Mouse (Mus musculus) cerebellum, adult (tissue): ENCODE results near the gene Mul1.

Source experiments
- ATAC-seq: cut with Nextera tagmentation; 2 replicates; pipeline ENCODE4 v1.9.2; 2017; ENCODE audit warnings: mild to moderate bottlenecking, moderate library complexity, mixed read lengths; ENCODE audit not compliant: insufficient number of reproducible peaks, low FRiP score, low TSS enrichment

The Mul1 gene

GRCm38 (mm10) chr4:138458735-138459440, 24.4 kb downstream of the Mul1 start:
- no peak for ATAC-seq

- no peak for ATAC-seq
Measured at GRCm38 (mm10) chr4:138459775-138460174, 25.3 kb downstream of the Mul1 start.

- no peak for ATAC-seq
Measured at GRCm38 (mm10) chr4:138460910-138461309, 26.4 kb downstream of the Mul1 start.

- no peak for ATAC-seq
Measured at GRCm38 (mm10) chr4:138461471-138461870, 27.0 kb downstream of the Mul1 start.

- ATAC-seq, result no peak
Measured at GRCm38 (mm10) chr4:138462971-138463831, 28.7 kb downstream of the Mul1 start.

- ATAC-seq, result no peak
Measured at GRCm38 (mm10) chr4:138463832-138464487, 29.5 kb downstream of the Mul1 start.

- ATAC-seq, result 0 out of 2 replicates have a peak, but pooled peaks have one; percentile 34
Measured at GRCm38 (mm10) chr4:138464667-138465353, 30.3 kb downstream of the Mul1 start.

- ATAC-seq, result no peak
Measured at GRCm38 (mm10) chr4:138465446-138465845, 31.0 kb downstream of the Mul1 start.

- no peak for ATAC-seq
Measured at GRCm38 (mm10) chr4:138466690-138467089, 32.2 kb downstream of the Mul1 start.

GRCm38 (mm10) chr4:138467451-138467850, 33.0 kb downstream of the Mul1 start:
- ATAC-seq, result no peak

- no peak for ATAC-seq
Measured at GRCm38 (mm10) chr4:138469080-138469479, 34.6 kb downstream of the Mul1 start.

- ATAC-seq, result no peak
Measured at GRCm38 (mm10) chr4:138471241-138471640, 36.8 kb downstream of the Mul1 start.

- ATAC-seq, result no peak
Measured at GRCm38 (mm10) chr4:138479595-138479994, 45.1 kb downstream of the Mul1 start.

GRCm38 (mm10) chr4:138480962-138481361, 46.5 kb downstream of the Mul1 start:
- ATAC-seq, result no peak

- ATAC-seq, result no peak
Measured at GRCm38 (mm10) chr4:138482721-138483120, 48.2 kb downstream of the Mul1 start.

GRCm38 (mm10) chr4:138488241-138488640, 53.8 kb downstream of the Mul1 start:
- no peak for ATAC-seq

- no peak for ATAC-seq
Measured at GRCm38 (mm10) chr4:138491088-138491487, 56.6 kb downstream of the Mul1 start.
